Mouse (Mus musculus) frontal cortex, postnatal 10 days (tissue): ENCODE measurements around the gene Olfr1198.

Source experiments
- DNase-seq, 2 experiments: peaks; one replicate each; pipeline ENCODE4 v3.0.0; 2022; ENCODE audit warnings: low spot score in 2 of 2, mixed read lengths in 1 of 2

Olfr1198 gene

GRCm38 (mm10) chr2:88751270-88751669 lies at the start of gene Olfr1198:
Olfr1198 (minus strand) TSS chr2:88751370.
- DNase-seq: no peak

GRCm38 (mm10) chr2:88792736-88793135 lies 41.6 kb upstream of the Olfr1198 start, which contains the start of gene Olfr1201:
Olfr1201 (plus strand) TSS chr2:88793036.
- no peak for DNase-seq

GRCm38 (mm10) chr2:88770388-88770787 lies 19.2 kb upstream of the Olfr1198 start, which contains the start of gene Olfr1200:
Olfr1200 (minus strand) TSS chr2:88770488.
- no peak for DNase-seq

- DNase-seq: no peak
Observed at GRCm38 (mm10) chr2:88760369-88760768, 9.2 kb upstream of the Olfr1198 start, which contains the start of gene Olfr1199. Olfr1199 (minus strand) TSS chr2:88760469.

- no peak for DNase-seq
Observed at GRCm38 (mm10) chr2:88743379-88743778, 7.8 kb downstream of the Olfr1198 start.

GRCm38 (mm10) chr2:88732266-88732665 lies 18.9 kb downstream of the Olfr1198 start, which contains the start of gene Olfr1197:
Olfr1197 (minus strand) TSS chr2:88732366.
- DNase-seq: no peak

- DNase-seq: no peak
Observed at GRCm38 (mm10) chr2:88704497-88704896, 46.7 kb downstream of the Olfr1198 start, which contains the start of gene Olfr1196. Olfr1196 (minus strand) TSS chr2:88704597.
